Mouse (Mus musculus) cerebellum, adult 2 months (tissue): ENCODE data around the gene Ccrl2.

Experiments
- CTCF ChIP-seq: fragments of 200-500 bp; IDR thresholded peaks from 2 replicates; pipeline ENCODE4 v1.5.1; 2011; ENCODE audit warnings: low read depth, mild to moderate bottlenecking, control low read depth, low read length, moderate library complexity, borderline replicate concordance; ENCODE audit not compliant: insufficient read depth
- POLR2A ChIP-seq: fragments of 200-500 bp; IDR thresholded peaks from 2 replicates; pipeline ENCODE4 v1.6.1; 2011; ENCODE audit warnings: low read length, control low read depth, borderline replicate concordance; ENCODE audit not compliant: insufficient read depth

DNA sequence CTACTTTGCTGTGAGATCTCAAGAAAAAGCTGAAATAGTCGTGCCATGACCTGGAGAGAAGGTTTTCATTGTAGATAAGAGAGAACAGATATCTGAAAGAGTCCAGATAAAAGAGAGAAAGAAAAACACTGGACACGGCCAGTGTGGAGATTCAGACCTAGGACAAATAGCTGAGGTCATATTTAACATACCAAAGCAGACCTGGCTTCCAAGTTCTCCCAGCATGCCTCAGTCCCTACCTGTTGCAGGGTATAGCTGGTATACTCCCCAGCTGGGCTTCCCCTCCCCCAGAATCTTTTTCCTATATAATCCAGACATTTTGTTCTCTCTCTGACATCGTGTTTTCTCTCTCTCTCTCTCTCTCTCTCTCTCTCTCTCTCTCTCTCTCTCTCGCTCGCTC, 30.6 kb upstream of the Ccrl2 start:
- no peak for TF ChIP-seq CTCF
- TF ChIP-seq POLR2A = no peak
